Mouse (Mus musculus) forebrain, embryonic 15.5 days (tissue): ENCODE data around the gene Mgat4a. TPM values are rescaled to one million over a fixed set of nuclear protein-coding genes. Genes with fewer than 3 reads are reported as not detected.
A peak's percentile ranks its signal among the peaks of the same experiment; 100 is the strongest.

Experiments used
- ATAC-seq: fragments of 200-750 bp; cut with Nextera tagmentation; replicated peaks from 2 replicates; pipeline ENCODE4 v1.8.0; 2017; ENCODE audit warnings: mild to moderate bottlenecking, moderate TSS enrichment, moderate library complexity
- H3K27ac ChIP-seq: fragments of 300-500 bp; sonication (generic); replicated peaks from 2 replicates; pipeline ENCODE4 v1.5.1; 2015; ENCODE audit warnings: mild to moderate bottlenecking, inconsistent platforms
- H3K27me3 ChIP-seq: fragments of 300-500 bp; sonication (generic); 2 replicates; pipeline ENCODE4 v1.6.1; 2015; ENCODE audit warnings: inconsistent platforms
- H3K36me3 ChIP-seq: fragments of 300-500 bp; sonication (generic); 2 replicates; pipeline ENCODE4 v1.6.1; 2015; ENCODE audit warnings: mild to moderate bottlenecking, inconsistent platforms
- H3K4me1 ChIP-seq: fragments of 300-500 bp; sonication (generic); 2 replicates; pipeline ENCODE4 v1.6.1; 2015; ENCODE audit warnings: inconsistent platforms
- H3K4me2 ChIP-seq: fragments of 300-500 bp; sonication (generic); replicated peaks from 2 replicates; pipeline ENCODE4 v1.6.1; 2015; ENCODE audit warnings: mild to moderate bottlenecking, inconsistent platforms
- H3K4me3 ChIP-seq: fragments of 300-500 bp; sonication (generic); 2 replicates; pipeline ENCODE4 v1.5.1; 2015; ENCODE audit warnings: mild to moderate bottlenecking, inconsistent platforms
- H3K9ac ChIP-seq: fragments of 300-500 bp; sonication (generic); replicated peaks from 2 replicates; pipeline ENCODE4 v1.6.1; 2015; ENCODE audit warnings: mild to moderate bottlenecking, inconsistent platforms
- H3K9me3 ChIP-seq: fragments of 300-500 bp; sonication (generic); 2 replicates; pipeline ENCODE4 v1.6.1; 2016; ENCODE audit warnings: inconsistent platforms
- WGBS: fragments of 180-500 bp; shearing (Covaris S2); methylation state at CpG from one replicate; pipeline ENCODE4 v1.1.7; 2015; ENCODE audit warnings: mixed read lengths; 5-methylcytosine and 5-hydroxymethylcytosine counted together
- polyA plus RNA-seq: library from polyadenylated mRNA; unstranded; fragments of >200 nt; fragmentation: Nextera tagmentation; extraction: Ambion mirVana; gene quantifications from 2 replicates; pipeline ENCODE4 v1.2.1, GENCODE M21; 2015

The Mgat4a gene
- polyA plus RNA-seq, 1 experiment from 2014 or later: 7.2 TPM

DNA sequence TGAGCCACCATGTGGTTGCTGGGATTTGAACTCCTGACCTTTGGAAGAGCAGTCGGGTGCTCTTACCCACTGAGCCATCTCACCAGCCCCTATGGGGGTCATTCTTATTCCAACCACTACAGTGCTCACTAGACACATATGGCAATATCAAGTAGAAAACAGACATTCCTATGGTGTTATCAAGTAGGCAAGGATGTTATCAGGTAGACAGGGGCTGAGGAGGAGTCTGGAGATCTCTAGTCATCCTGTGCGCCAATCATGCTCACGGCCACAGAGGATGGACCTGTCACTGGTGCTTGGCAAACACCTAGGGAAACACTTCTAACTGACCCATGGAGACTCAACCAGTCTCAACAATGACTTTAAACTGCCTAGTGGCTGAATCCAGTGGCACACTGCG lies 56.2 kb downstream of the Mgat4a start:
- H3K27ac ChIP-seq: no peak overlapping the region
- H3K9me3 ChIP-seq: no peaks in the 10 kb centered on the region
- H3K27me3 ChIP-seq: no peaks in the 10 kb centered on the region
- no peak overlapping the region for H3K4me3 ChIP-seq
- H3K4me1 ChIP-seq: no peaks in the 10 kb centered on the region
- H3K9ac ChIP-seq: no peak overlapping the region
- H3K36me3 ChIP-seq: 0 out of 2 replicates have a peak, but pooled peaks cover 4% of the 10 kb centered on the region
- 93% methylated on average over 4 of the region's 4 CpGs for WGBS
- ATAC-seq: no peak
- H3K4me2 ChIP-seq: no peak overlapping the region

DNA sequence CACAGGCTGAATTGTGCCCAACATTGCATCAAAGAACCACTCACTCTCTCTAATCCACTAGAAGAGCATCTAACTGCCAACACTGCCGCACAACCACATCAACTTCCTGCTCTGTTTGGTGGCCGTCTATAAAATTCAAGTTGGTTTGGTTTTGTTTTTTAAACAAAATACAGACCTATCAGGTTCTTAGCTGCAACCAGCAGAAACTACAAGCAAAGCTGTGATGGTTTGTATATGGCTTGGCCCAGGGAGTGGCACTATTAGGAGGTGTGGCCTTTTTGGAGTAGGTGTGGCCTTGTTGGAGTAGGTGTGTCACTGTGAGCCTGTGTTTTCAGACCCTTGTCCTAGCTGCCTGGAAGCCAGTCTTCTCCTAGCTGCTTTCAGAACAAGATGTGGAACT lies 59.5 kb downstream of the Mgat4a start:
- Histone ChIP-seq H3K9me3 (no peaks in the 10 kb centered on the region), H3K4me1 (no peaks in the 10 kb centered on the region; the same call in 1 of the 2 replicates), H3K9ac (no peak overlapping the region), H3K4me2 (no peak overlapping the region), H3K36me3 (no peaks in the 10 kb centered on the region), H3K27ac (no peak overlapping the region), H3K4me3 (no peak overlapping the region), H3K27me3 (no peaks in the 10 kb centered on the region)
- ATAC-seq: no peak
- WGBS: 91% methylated on average over 2 of the region's 2 CpGs

GRCm38 (mm10) chr1:37480731-37481130 lies 60.1 kb downstream of the Mgat4a start:
- Histone ChIP-seq H3K27me3 (no peaks in the 10 kb centered on the region), H3K9me3 (no peaks in the 10 kb centered on the region), H3K27ac (no peak overlapping the region), H3K4me1 (no peaks in the 10 kb centered on the region; the same call in 1 of the 2 replicates), H3K9ac (no peak overlapping the region), H3K4me3 (no peak overlapping the region), H3K4me2 (no peak overlapping the region), H3K36me3 (no peaks in the 10 kb centered on the region)
- ATAC-seq: no peak
- WGBS: 89% methylated on average over 6 of the region's 6 CpGs

DNA sequence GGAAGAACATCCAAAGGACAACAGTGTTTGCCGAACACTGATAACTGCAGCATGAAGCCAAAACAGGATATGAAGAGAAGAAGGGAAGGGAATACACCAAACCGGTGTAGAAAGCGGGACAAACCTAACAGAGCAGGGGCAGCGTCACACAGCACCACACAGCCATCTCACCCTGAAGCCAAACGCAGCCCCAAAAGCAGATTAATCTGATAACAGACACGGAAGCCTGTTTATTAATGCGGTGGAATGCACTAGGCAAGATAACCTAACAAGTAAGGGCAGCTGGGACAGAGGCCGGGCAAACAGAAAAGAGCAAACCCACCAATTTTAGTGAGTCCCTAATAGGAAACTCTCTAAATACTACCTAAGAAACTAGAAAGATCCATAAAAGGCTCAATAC lies 61.1 kb downstream of the Mgat4a start:
- WGBS: 91% methylated on average over 8 of the region's 8 CpGs
- no peak overlapping the region for H3K4me2 ChIP-seq
- no peak overlapping the region for H3K27ac ChIP-seq
- H3K4me1 ChIP-seq: no peaks in the 10 kb centered on the region; the same call in 1 of the 2 replicates
- no peaks in the 10 kb centered on the region for H3K27me3 ChIP-seq
- ATAC-seq: no peak
- H3K4me3 ChIP-seq: no peak overlapping the region
- H3K9ac ChIP-seq: no peak overlapping the region
- no peaks in the 10 kb centered on the region for H3K36me3 ChIP-seq
- H3K9me3 ChIP-seq: no peaks in the 10 kb centered on the region

DNA sequence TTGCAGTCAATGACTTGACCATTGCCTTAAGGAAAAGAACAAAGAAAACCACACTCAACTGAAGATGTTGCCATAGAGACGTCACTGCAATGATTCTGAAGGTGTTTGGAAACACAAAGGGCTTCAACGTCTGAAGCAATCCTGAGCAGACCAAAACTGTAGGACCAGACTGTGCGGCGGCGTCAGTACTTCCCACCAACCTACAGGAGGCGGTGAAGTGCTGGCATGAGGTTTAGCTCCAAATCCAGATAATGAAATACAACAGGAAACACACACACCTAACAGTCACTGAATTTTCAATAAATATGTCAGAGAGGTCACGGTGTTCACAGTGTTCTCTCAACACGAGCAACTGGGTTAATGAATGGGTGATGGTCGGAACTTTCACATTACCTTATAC lies 61.7 kb downstream of the Mgat4a start:
- H3K9ac ChIP-seq: no peak overlapping the region
- H3K4me2 ChIP-seq: no peak overlapping the region
- WGBS: 70% methylated on average over 9 of the region's 9 CpGs
- no peaks in the 10 kb centered on the region for H3K36me3 ChIP-seq
- no peaks in the 10 kb centered on the region for H3K27me3 ChIP-seq
- no peak for ATAC-seq
- H3K9me3 ChIP-seq: no peaks in the 10 kb centered on the region
- no peak overlapping the region for H3K4me3 ChIP-seq
- no peaks in the 10 kb centered on the region; the same call in 1 of the 2 replicates for H3K4me1 ChIP-seq
- no peak overlapping the region for H3K27ac ChIP-seq

DNA sequence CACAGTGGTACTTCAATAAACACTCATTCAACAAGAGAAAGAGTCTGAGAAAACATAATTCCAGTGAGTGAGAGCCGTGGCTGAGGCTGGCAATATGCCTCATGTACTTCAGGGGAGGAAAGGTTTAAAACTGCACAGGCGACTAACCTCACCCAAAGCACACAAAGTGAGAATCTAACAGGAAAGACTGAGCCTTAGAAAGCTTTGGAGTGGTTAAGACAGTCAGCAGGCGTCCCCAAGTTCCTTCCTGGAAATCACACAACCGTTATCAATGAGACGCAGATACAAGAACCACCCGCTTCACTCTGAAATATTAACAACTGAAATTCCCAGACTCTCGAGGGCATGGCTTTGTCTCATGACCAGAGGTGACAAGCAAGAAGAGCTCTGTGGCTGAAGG lies 62.4 kb downstream of the Mgat4a start:
- H3K9ac ChIP-seq: no peak overlapping the region
- 78% methylated on average over 7 of the region's 7 CpGs for WGBS
- no peaks in the 10 kb centered on the region for H3K36me3 ChIP-seq
- H3K4me2 ChIP-seq: no peak overlapping the region
- no peak overlapping the region for H3K4me3 ChIP-seq
- no peaks in the 10 kb centered on the region for H3K9me3 ChIP-seq
- 0 out of 2 replicates have a peak overlapping the region, but pooled peaks have one; percentile 43 for H3K27ac ChIP-seq
- H3K4me1 ChIP-seq: no peaks in the 10 kb centered on the region; the same call in 1 of the 2 replicates
- H3K27me3 ChIP-seq: no peaks in the 10 kb centered on the region
- no peak for ATAC-seq

DNA sequence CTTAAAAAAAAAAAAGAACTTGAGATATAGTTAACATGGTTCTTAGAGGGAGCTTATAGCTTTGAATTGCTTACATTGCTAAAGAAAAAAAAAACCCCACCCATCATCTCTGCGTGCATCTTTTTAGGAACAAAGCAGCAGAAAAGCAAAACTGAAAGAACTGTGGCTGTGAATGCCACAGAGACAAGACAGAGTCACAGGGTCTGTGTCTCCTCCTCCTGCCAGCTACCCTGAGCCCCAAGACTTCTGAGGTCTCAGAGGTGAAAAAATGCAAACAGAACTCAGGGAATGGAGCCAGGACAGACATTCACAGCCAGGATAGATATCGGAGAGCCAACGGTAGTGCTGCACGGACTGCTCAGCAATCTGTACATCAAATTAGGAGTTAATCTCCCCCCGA lies 62.9 kb downstream of the Mgat4a start:
- ATAC-seq: no peak
- Histone ChIP-seq H3K4me3 (no peak overlapping the region), H3K4me1 (no peaks in the 10 kb centered on the region; the same call in 1 of the 2 replicates), H3K4me2 (no peak overlapping the region), H3K9ac (no peak overlapping the region), H3K36me3 (no peaks in the 10 kb centered on the region), H3K9me3 (no peaks in the 10 kb centered on the region), H3K27ac (peak overlapping the region; percentile 43; the same call in 1 of the 2 replicates), H3K27me3 (no peaks in the 10 kb centered on the region)
- WGBS: 59% methylated on average over 5 of the region's 5 CpGs

DNA sequence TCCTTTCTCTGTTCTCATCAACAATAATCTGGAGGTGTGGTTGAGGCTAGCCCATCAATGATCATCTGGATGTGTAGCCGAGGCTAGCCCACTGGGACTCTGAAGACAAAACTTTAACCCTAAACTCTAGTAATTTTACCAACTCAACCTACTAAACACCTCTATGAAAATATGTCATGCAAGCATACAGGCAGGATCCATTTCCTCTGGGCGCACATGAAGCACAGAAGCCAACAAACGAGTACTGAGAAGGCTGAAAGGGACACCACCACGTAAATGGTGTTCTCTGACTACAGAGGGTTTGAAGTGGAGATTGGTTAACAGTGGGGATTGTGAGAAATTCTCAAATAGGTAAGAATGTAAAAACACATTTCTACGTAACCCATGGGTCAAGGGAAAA lies 63.6 kb downstream of the Mgat4a start:
- Histone ChIP-seq H3K27ac (no peak overlapping the region), H3K9ac (no peak overlapping the region), H3K36me3 (no peaks in the 10 kb centered on the region), H3K27me3 (no peaks in the 10 kb centered on the region), H3K9me3 (no peaks in the 10 kb centered on the region), H3K4me2 (no peak overlapping the region), H3K4me3 (no peak overlapping the region), H3K4me1 (no peaks in the 10 kb centered on the region; the same call in 1 of the 2 replicates)
- no peak for ATAC-seq
- 96% methylated on average over 5 of the region's 5 CpGs for WGBS

DNA sequence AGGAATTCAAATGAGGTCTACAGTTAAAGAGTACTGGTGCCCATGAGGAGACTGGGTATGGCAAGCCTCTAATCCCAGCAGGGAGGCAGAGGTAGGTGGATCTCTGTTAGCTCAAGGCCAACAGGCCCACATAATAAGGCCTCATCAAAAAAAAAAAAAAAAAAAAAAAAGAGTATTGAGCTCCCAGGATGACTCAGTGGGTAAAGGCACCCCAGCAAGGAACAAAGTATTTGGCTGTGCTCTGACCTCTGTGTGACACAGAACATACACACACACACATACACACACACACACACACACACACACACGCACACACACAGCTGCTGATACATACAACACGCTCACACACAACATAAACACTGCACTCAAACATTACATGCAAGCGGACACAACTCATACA lies 65.5 kb downstream of the Mgat4a start:
- H3K4me2 ChIP-seq: no peak overlapping the region
- ATAC-seq: no peak
- no peaks in the 10 kb centered on the region; the same call in 1 of the 2 replicates for H3K4me1 ChIP-seq
- no peak overlapping the region for H3K4me3 ChIP-seq
- WGBS: 80% methylated on average over 3 of the region's 3 CpGs
- H3K27ac ChIP-seq: no peak overlapping the region
- H3K36me3 ChIP-seq: no peaks in the 10 kb centered on the region
- no peaks in the 10 kb centered on the region for H3K27me3 ChIP-seq
- H3K9me3 ChIP-seq: no peaks in the 10 kb centered on the region
- no peak overlapping the region for H3K9ac ChIP-seq

GRCm38 (mm10) chr1:37474634-37475190 lies 66.1 kb downstream of the Mgat4a start:
- H3K4me3 ChIP-seq: no peak overlapping the region
- 89% methylated on average over 6 of the region's 6 CpGs for WGBS
- no peaks in the 10 kb centered on the region for H3K9me3 ChIP-seq
- H3K4me2 ChIP-seq: no peak overlapping the region
- H3K4me1 ChIP-seq: no peaks in the 10 kb centered on the region; the same call in 1 of the 2 replicates
- H3K27me3 ChIP-seq: no peaks in the 10 kb centered on the region
- no peak overlapping the region for H3K27ac ChIP-seq
- H3K9ac ChIP-seq: no peak overlapping the region
- H3K36me3 ChIP-seq: no peaks in the 10 kb centered on the region
- no peak for ATAC-seq

- 81% methylated on average over 8 of the region's 8 CpGs for WGBS
These were observed 66.8 kb downstream of the Mgat4a start for GRCm38 (mm10) chr1:37474046-37474445.

GRCm38 (mm10) chr1:37473251-37473650 lies 67.6 kb downstream of the Mgat4a start:
- Histone ChIP-seq H3K9ac (no peak overlapping the region), H3K36me3 (no peaks in the 10 kb centered on the region), H3K4me3 (no peak overlapping the region), H3K27ac (no peak overlapping the region), H3K27me3 (no peaks in the 10 kb centered on the region), H3K4me1 (no peaks in the 10 kb centered on the region; the same call in 1 of the 2 replicates), H3K4me2 (no peak overlapping the region), H3K9me3 (no peaks in the 10 kb centered on the region)
- no peak for ATAC-seq
- WGBS: 82% methylated on average over 10 of the region's 10 CpGs

More at GRCm38 (mm10) chr1:37474046-37474445, 66.8 kb downstream of the Mgat4a start:
- no peak overlapping the region for H3K27ac ChIP-seq
- H3K4me1 ChIP-seq: no peaks in the 10 kb centered on the region; the same call in 1 of the 2 replicates
- H3K4me2 ChIP-seq: no peak overlapping the region
- H3K27me3 ChIP-seq: no peaks in the 10 kb centered on the region
- H3K4me3 ChIP-seq: no peak overlapping the region
- no peak for ATAC-seq
- no peak overlapping the region for H3K9ac ChIP-seq
- no peaks in the 10 kb centered on the region for H3K36me3 ChIP-seq
- no peaks in the 10 kb centered on the region for H3K9me3 ChIP-seq
